Mouse (Mus musculus) large intestine, adult 2 months (tissue): ENCODE measurements around the gene Vmn2r121. TPM values are rescaled to one million over a fixed set of nuclear protein-coding genes. Genes with fewer than 3 reads are reported as not detected.

Experiments used
- DNase-seq: peaks from one replicate; pipeline ENCODE4 v3.0.0-alpha.2; 2012; ENCODE audit warnings: low read depth, low spot score
- WGBS: fragments of 180-500 bp; shearing (Covaris S2); methylation state at CpG from one replicate; pipeline ENCODE4 v1.1.7; 2018; 5-methylcytosine and 5-hydroxymethylcytosine counted together
- polyA plus RNA-seq: library from polyadenylated mRNA; depleted of rRNA; stranded (reverse); fragments of >200 nt; gene quantifications from 2 replicates; pipeline ENCODE4 v1.2.3, GENCODE M21; 2012; rRNA removed

The Vmn2r121 gene
- polyA plus RNA-seq: not detected in 2 replicates

DNA sequence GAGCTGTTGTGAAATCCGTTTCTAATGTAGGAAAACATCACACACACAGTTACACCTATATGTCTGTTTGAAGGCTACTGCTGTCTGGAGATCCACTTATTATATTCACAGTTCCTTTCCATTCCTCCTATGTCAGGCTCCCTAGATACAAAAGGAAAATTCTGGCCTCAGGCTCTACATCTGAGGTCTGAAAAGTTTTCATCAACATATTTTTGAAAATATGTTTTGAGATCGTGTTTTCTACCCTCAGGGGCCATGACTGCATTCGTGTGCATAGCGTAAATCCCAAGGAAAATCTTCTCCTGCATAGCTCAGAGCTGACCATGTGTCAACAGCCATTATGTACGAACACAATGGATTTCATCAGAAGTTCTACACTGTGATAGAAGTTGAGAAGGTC, at the start of gene Vmn2r121:
Gene Vmn2r121 (minus strand): TSS at position 101 of the 400 bp plus-strand sequence.
- 58% methylated on average over 5 of the region's 5 CpGs for WGBS
- DNase-seq: no peak
